Mouse (Mus musculus) left cerebral cortex, postnatal 14 days (tissue): ENCODE results near the gene Olfr988. TPM values are rescaled to one million over a fixed set of nuclear protein-coding genes. Genes with fewer than 3 reads are reported as not detected.
"Not testable (repeated sequence)": the region's sequence is repeated elsewhere in the genome, so short reads cannot be mapped to it uniquely, and the experiment has no call there.

Experiments used
- DNase-seq, 2 experiments: peaks; one replicate each; pipeline ENCODE4 v3.0.0; 2021 to 2022; ENCODE audit warnings: low spot score in 2 of 2, mixed read lengths in 1 of 2
- intact Hi-C: fragments of 180-260 bp; cut with DNase I; formaldehyde crosslinking; loops from one replicate; pipeline ENCODE4 v1.15.1; 2025
- long read RNA-seq, 2 experiments: library from polyadenylated mRNA; stranded (forward); transcript quantifications; one replicate each; pipeline ENCODE4 v2.0.0; 2021
- total RNA-seq, 2 experiments: library from RNA; stranded (reverse); gene quantifications; 2 replicates each; pipeline ENCODE4 v1.2.3; 2021

The Olfr988 gene
- not detected for total RNA-seq
- long read RNA-seq, experiment 1 = 0 reads
- long read RNA-seq, experiment 2 = 0 reads

GRCm38 (mm10) chr2:85363127-85363526 is at the start of gene Olfr988:
Gene Olfr988, minus strand, starts transcription at chr2:85363227.
- DNase-seq, intact Hi-C loops: not testable (repeated sequence)

DNA sequence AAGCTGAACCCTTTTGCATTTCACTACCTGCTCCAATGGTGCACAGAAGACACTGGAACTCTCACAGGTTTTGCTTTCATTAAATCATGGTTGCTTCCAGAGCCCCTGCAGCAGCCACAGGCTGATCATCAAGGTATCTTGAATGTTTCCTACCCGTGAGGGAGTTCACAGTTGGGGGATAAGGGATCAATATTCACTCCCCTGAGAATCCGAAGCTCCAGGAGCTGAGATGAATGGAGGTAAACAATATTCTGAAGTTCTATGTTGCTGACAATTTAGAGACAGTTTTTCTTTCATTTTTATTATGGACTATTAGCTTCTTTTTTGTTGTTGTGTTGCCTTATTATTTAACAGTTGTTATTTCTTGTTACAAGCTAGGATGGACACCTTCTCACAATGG is 46.3 kb upstream of the Olfr988 start, which contains the start of gene Olfr992:
TSS of gene Olfr992 (minus strand) at position 101 of the 400 bp plus-strand sequence.
- intact Hi-C loops = no loop called here
- DNase-seq = no peak

DNA sequence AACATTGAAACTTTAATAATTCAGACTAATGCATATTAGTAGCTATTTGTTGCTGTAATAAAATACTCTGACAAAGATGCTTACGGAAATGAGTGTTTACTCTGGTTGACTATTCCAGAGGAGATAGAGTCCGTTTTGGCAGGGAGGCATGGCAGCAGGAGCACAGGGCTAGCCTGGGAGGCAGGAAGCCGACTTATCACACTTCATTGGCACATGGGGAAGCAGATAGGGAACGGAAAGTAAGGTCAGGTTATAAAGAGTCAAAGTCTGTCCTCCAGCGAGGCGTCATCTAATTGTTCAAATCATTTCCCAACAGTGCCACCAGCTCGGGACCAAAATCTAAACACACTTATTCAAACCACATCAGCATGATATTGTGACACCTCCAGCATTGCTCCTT is 23.1 kb downstream of the Olfr988 start:
- intact Hi-C loops = no loop called here
- no peak for DNase-seq

- DNase-seq, intact Hi-C loops: not testable (repeated sequence)
These were observed 23.8 kb downstream of the Olfr988 start, which contains the start of gene Olfr987 for GRCm38 (mm10) chr2:85339215-85339614. Gene Olfr987, minus strand, starts transcription at chr2:85339315.

DNA sequence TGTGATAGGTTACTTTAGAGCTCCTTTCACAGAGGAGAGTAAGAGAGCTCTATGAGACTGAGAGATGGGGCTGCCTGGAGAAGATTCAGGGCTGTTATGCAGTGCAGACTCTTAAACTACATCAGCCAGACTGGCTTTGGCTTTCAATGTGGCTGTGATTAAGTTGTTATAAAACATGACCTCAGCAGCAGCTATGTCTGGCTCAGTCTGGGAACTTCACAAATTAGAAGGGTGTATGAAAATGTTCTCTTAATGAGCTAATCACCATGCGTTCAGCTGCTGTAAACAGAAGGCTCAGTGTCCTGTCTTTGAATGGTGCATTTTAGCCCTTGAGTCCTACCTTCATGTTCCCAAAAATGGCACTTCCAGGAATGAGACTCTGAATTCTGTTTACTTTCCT is 43.9 kb downstream of the Olfr988 start:
- intact Hi-C loops = no loop called here
- peak in 1 of 2 experiments; percentile 6 for DNase-seq

Other genes starting within 250 kb of the Olfr988 start
- 10 to 100 TPM; 10.5 to 12.5 TPM for gene Aplnr, start 227.0 kb downstream of the Olfr988 start, total RNA-seq
- 10 to 100 TPM; 35.6 to 44.1 TPM for gene Lrrc55, start 166.0 kb downstream of the Olfr988 start, total RNA-seq
- gene Olfr987, start 23.9 kb downstream of the Olfr988 start, total RNA-seq = not detected
- gene Olfr992, start 46.2 kb upstream of the Olfr988 start, total RNA-seq = not detected
- gene Olfr993, start 51.6 kb upstream of the Olfr988 start, total RNA-seq = not detected
- not detected for gene Olfr994, start 73.2 kb upstream of the Olfr988 start, total RNA-seq
- gene Olfr995, start 80.4 kb upstream of the Olfr988 start, total RNA-seq = not detected
- gene 4833423E24Rik, start 155.8 kb upstream of the Olfr988 start, total RNA-seq = under 1 TPM in 1 of 2 experiments, not detected in 1; 0.19 TPM
- not detected for gene Olfr996, start 216.0 kb upstream of the Olfr988 start, total RNA-seq
- gene Olfr998, start 225.7 kb upstream of the Olfr988 start, total RNA-seq = not detected
- gene Olfr1000, start 248.7 kb upstream of the Olfr988 start, total RNA-seq = not detected